Mouse (Mus musculus) liver, embryonic 14 days (tissue): ENCODE data around the gene Nde1. TPM values are rescaled to one million over a fixed set of nuclear protein-coding genes. Genes with fewer than 3 reads are reported as not detected.

Experiments used
- polyA plus RNA-seq: library from polyadenylated mRNA; depleted of rRNA; stranded (reverse); fragments of >200 nt; gene quantifications from 2 replicates; pipeline ENCODE4 v1.2.3, GENCODE M21; 2012; rRNA removed

The Nde1 gene
- 39.5 and 45.1 TPM in 2 replicates for polyA plus RNA-seq

GRCm38 (mm10) chr16:14162988-14163416, at the start of gene Nde1, which contains the start of gene Marf1:
TSS of gene Nde1 (plus strand) at chr16:14163275.
TSS of gene Marf1 (minus strand) at chr16:14163351.

Other genes starting within 250 kb of the Nde1 start
- gene 2900011O08Rik, start 176.7 kb upstream of the Nde1 start, polyA plus RNA-seq: 0.07 and 0.08 TPM in 2 replicates
- 0.17 and 0.18 TPM in 2 replicates for gene Ifitm7, start 176.4 kb upstream of the Nde1 start, polyA plus RNA-seq
- 5.4 and 5.8 TPM in 2 replicates for gene Marf1, start 76 bp downstream of the Nde1 start, polyA plus RNA-seq
- 0.39 and 0.58 TPM in 2 replicates for gene Myh11, start 128.1 kb downstream of the Nde1 start, polyA plus RNA-seq
- 24.0 and 27.4 TPM in 2 replicates for gene Fopnl, start 154.1 kb downstream of the Nde1 start, polyA plus RNA-seq
- gene Abcc1, start 198.3 kb downstream of the Nde1 start, polyA plus RNA-seq: 2.2 and 2.4 TPM in 2 replicates